Mouse (Mus musculus): ENCODE data around the gene Slmap. TPM values are rescaled to one million over a fixed set of nuclear protein-coding genes. Genes with fewer than 3 reads are reported as not detected.
"Not testable (repeated sequence)": the region's sequence is repeated elsewhere in the genome, so short reads cannot be mapped to it uniquely, and the experiment has no call there.

Gene Slmap
- total RNA-seq, 2 experiments from 2014 or later = 71.2 to 76.8 TPM

DNA sequence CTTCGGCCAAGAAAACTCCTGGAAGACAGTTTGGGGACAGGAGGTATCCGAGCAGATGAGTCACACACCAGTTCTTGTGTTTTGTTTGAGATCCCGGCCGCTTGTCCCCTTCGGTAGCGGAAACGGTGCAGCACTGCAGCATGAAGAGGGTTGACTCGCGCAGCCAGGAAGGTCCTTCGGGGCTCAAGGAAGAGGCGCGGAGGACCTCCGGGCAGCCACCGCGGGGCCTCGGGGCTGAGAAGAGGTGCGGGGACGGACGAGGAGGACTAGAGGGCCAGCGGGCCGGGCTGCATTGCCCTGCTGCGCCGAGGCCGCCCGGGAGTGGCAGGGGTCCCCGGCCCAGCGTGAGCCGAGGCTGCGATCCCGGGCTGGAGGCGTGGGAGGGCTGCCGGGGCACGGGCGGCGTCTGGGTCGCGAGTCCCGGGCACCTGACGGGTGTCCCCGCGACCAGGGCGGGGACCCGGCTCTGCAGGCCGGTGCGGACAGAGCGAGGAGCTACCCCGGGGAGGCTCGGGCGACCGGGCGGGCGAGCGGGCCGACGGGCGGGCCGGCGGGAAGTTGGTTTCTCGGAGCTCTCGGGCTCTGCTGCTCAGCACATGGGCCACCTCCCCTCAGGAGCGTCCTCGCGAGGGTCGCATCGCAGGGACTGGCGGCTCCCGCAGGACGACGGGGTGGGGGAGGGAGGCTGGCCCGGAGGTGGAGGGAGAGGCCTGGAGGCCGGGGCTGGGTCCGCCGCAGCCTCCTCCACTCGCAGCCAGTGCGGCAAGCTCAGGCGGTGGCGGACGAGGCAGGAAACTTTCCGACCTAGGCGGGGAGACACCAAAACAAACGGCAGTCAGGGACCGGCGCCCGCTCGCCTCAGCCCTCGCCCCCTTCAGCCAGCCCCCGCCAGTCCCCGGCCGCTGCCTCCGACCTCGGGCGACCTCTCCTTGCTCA is 642 bp downstream of the Slmap start:
- peak; percentile 36 for ATAC-seq (ENCODE audit: poor library complexity, severe bottlenecking)

- no peak for ATAC-seq (ENCODE audit: poor library complexity, severe bottlenecking)
Measured at GRCm38 (mm10) chr14:26533267-26533666, 1.5 kb downstream of the Slmap start.

DNA sequence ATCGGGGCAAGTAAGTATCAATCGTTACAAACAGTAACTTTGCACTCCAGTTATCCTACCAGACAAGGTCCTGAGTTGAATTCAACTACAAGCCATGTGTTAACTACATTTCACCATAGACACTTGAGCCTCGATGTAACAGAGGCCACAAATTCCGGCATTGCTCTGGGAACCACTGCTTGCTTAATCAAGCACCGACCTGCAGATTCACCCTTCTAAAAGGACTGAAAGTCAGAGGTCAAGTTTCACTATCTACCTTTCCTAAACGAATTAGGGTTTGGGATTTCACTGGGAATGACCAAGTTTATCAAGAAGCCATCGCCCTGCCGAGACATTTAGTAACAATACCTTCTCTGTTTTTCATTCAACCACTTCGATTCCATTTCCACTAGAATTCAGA is 2.0 kb downstream of the Slmap start:
- ATAC-seq (ENCODE audit: poor library complexity, severe bottlenecking) = no peak

DNA sequence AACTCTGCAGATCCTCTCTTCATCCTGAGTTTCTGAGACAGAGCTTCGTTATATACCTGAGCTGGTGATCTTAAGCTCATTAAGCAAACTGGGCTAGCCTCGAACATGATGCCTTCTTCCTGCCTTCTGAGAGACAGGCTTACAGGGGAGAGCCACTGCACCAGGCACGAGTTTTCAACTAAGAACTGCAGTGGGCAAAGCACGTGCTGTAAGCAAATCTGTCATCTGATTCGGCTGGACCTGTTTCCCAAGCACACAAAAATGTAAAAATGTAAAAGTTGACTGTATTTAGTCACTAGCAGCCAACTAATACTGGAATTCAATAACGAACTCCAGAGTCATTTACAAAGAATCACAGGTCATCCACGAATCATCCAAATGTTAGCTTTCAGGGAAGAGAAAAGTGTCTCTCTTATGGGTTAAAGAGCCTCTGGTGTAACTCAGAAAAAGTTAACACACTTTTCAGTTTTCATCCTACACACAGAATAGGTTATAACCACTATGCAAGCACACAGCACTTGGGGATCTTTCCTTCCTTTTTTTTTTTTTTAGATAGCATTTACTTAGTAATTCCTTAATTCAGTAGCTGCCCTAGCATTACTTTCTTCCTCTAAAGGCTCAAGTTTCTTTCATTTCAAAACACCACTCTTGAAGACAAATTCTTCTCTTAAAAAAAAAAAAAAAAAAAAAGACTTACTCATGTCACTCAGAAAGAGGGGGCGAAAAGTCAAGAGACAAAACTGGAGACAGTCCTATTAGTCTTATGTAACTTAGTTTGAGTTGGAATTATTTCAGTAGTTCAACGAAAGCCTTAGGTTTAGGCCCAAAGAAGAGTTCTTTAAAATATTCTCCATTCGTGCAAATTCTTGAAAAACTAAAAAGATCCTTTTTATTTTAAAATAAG is 3.1 kb downstream of the Slmap start:
- ATAC-seq (ENCODE audit: poor library complexity, severe bottlenecking) = no peak

GRCm38 (mm10) chr14:26530350-26530749 is 4.4 kb downstream of the Slmap start:
- no peak for ATAC-seq (ENCODE audit: poor library complexity, severe bottlenecking)

GRCm38 (mm10) chr14:26528296-26528695 is 6.4 kb downstream of the Slmap start:
- no peak for ATAC-seq (ENCODE audit: poor library complexity, severe bottlenecking)

DNA sequence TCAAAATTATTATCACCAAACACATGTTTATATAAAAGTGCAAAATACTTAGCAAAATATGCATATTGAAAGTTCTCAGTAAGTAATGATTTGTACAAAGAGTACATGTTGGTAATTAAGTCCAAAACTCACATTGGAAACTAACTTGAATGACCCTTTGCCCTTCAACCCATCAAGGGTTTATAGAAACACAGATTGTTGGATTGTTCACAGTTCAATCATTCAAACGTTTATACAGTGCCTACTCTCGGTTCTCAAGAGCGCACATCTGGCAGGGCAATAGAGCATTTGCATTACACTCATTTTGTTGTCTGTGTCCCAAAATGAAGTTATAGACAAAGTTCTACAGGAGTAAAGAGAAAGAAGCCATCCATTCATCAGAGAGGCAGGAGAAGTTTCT is 8.8 kb downstream of the Slmap start:
- ATAC-seq (ENCODE audit: poor library complexity, severe bottlenecking) = no peak

GRCm38 (mm10) chr14:26523082-26523481 is 11.6 kb downstream of the Slmap start:
- no peak for ATAC-seq (ENCODE audit: poor library complexity, severe bottlenecking)

- ATAC-seq (ENCODE audit: poor library complexity, severe bottlenecking) = no peak
Measured at GRCm38 (mm10) chr14:26519831-26520230, 14.9 kb downstream of the Slmap start.

- ATAC-seq (ENCODE audit: poor library complexity, severe bottlenecking) = peak; percentile 54
Measured at GRCm38 (mm10) chr14:26517843-26518242, 16.9 kb downstream of the Slmap start.

- ATAC-seq (ENCODE audit: poor library complexity, severe bottlenecking) = not testable (repeated sequence)
Measured at GRCm38 (mm10) chr14:26516232-26516631, 18.5 kb downstream of the Slmap start.

DNA sequence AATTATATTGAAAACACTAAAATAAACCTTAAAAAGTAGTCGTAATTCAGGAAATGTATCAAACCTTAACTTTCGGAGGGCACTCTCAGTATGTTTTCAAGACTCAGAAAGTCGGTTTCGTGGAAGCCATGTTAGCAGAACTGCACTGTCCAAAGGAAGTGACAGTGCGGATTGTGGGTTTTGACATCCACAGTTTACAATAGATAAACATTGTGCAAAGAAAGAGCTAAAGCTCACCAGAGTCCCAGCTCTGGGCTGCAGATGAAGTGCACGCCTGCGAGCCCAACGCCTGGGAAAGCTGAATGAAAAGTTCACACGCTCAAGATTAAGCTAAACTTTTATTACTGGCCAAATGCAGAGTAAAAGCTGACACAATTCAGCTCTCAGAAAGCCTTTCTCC is 18.9 kb downstream of the Slmap start:
- ATAC-seq (ENCODE audit: poor library complexity, severe bottlenecking) = peak; percentile 97

DNA sequence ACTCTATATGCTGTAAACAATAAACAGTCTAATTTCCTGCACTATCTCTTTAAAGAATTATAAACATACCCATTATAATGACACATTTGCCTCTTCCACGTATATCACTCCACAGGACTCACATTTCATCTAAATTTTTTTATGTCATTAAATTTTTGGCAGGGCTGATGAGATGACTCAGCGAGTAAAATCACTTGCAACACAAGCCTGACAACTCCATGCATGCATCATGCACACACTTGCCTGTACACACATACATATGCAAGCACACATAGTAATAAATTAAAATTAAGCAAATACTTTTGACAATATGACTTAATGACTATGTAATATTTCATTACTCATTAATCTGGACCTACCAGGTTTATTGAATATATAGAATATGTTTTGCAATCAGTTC is 24.2 kb downstream of the Slmap start:
- ATAC-seq (ENCODE audit: poor library complexity, severe bottlenecking) = no peak

GRCm38 (mm10) chr14:26508150-26508549 is 26.6 kb downstream of the Slmap start:
- no peak for ATAC-seq (ENCODE audit: poor library complexity, severe bottlenecking)

DNA sequence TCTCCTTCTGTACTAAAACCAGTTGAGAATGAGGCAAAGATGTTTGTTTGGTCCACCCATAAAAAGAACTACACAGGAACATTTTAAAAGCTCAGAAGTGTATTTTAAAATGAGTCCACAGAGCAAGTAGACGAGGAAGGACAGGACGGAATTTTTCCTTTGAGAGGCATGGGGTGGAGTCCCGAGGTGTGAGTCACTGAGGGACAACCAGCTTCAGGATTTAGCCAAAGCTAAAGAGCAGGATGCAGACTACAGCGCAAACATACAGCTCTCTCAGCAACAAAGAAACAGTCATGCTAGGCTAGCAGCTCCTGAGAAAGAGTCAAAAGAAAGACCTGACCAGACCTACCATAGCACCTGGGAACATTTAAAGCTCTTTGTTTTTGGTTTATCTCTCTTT is 27.4 kb downstream of the Slmap start:
- no peak for ATAC-seq (ENCODE audit: poor library complexity, severe bottlenecking)

DNA sequence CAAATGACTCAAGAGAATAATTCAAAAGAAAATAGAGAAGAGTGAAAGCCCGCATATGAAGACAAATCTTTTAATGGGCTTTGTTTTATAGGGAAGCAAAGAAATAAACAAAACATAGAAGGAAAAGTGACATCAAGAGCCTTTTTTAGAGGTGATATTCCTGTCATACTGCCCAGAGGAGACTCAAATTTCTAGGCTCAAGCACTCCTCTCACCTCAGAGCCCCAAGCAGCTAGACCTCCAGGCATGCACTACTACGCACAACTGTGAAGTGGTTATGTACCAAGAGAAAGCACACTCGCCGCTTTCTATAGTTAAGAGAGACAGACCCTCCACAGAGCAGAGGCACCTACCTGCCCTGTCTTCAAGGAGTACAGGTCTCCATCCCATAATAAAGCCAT is 30.2 kb downstream of the Slmap start:
- no peak for ATAC-seq (ENCODE audit: poor library complexity, severe bottlenecking)

DNA sequence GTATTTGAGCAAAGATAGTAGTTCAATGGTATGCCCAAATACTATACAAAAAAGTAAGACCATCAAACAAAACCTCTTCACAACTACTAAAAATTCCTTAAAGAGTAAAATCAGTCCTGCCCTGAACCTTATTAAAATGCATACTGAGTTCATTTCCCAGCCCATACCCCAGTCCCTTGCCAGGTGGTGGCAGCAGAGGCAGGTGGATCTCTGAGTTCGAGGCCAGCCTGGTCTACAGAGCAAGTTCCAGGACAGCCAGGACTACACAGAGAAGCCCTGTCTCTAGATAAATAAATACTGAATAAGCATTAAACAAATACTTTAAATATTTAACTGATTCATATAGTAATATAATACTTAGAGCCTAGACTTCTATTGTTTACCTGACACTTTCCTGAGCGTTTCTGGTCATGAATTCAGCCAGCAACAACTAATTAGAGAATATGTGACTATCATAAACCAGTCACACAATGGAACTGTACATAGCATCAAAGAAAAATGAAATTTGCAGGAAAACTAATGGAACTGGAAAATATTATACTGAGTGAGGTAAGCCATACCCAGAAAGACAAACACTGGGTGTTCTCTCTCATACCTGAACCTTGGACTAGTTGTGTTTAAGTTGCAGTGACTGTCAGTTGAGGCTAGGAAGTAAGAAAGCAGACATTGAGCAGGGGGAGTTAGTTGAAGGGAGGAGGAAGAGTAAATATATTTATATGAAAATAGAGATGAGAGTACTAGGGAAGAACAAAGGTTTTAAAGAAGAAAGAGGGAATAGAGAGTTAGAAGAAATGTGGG is 34.4 kb downstream of the Slmap start:
- ATAC-seq (ENCODE audit: poor library complexity, severe bottlenecking) = no peak

GRCm38 (mm10) chr14:26495021-26495420 is 39.7 kb downstream of the Slmap start:
- ATAC-seq (ENCODE audit: poor library complexity, severe bottlenecking) = no peak

- ATAC-seq (ENCODE audit: poor library complexity, severe bottlenecking) = peak; percentile 99
Measured at GRCm38 (mm10) chr14:26491150-26491549, 43.6 kb downstream of the Slmap start.

DNA sequence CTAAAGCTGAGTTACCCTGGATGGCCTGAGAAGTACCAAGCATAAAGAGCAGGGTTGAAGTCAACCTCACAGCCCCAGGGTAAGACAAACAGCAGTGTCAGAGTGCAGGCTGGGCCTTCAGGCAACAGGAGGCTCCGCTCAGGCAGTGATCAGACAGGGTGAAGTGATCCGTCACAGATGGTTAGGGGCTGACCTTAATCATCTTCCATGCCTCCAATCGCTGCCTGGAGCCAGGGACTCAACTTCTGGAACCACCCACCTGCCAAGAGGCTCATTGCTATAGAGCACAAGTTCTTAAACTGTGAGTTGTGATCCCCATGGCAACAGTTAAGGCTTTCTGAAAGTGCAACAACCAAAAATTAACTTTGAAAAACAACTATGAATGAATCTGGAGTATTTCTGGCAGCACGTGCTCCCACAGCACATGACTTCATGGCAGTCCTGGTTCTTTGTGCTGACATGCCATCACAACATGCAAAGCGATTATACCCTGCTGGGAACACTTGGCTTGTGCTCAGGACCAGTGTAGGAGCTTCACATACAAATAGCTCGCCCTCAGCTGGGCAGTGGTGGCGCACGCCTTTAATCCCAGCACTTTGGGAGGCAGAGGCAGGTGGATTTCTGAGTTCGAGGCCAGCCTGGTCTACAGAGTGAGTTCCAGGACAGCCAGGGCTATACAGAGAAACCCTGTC is 46.3 kb downstream of the Slmap start:
- no peak for ATAC-seq (ENCODE audit: poor library complexity, severe bottlenecking)
